Mouse (Mus musculus): Measurements from ENCODE around the gene Parva.

DNA sequence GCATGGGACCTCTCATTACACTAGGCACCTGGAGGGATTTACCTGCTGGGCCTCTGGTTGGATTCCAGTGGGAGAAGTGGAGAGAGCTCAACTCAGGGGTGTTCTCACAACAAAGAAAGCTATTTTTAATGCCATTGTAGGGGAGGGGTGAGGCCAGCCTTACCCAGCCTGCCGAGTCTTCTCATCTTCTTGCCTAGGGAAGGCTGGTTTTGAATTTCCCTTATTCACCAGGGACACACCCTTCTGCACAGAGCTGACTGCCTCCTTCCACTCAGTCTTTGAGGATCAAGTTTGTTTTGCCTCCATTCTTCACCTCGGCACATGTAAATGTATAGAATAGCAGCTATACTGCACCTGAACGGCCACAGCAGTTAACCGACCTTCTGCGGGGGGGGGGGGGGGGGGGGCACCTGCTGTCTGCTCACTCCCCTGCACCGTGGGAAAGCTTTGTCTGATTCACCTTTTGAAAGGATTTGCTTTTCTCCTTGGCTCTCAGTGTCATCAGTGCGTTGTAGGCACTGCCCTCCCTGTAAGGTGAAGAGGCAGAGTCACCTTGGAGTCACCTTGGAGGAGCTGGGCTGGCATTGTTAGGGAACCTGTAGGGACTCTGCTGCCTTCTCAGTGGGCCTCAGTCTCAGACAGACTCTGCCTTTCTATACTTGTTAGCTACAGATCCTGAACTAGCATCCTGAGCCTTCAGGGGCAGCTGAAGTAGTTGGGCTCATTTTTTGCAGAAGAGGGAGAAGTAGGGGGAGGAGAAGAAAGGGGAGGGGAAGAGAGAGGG is 10.4 kb upstream of the Parva start:
- TF ChIP-seq CTCF (IDR thresholded peaks at IDR 0.05; ENCODE audit: borderline replicate concordance, insufficient read depth, low read length): no peak
- TF ChIP-seq POLR2A (IDR thresholded peaks at IDR 0.05; ENCODE audit: low read depth, low read length): no peak

Measured in embryonic fibroblast, embryonic 13.5 days (primary cell).